Mouse (Mus musculus): Measurements from ENCODE around the gene Ak1.

DNA sequence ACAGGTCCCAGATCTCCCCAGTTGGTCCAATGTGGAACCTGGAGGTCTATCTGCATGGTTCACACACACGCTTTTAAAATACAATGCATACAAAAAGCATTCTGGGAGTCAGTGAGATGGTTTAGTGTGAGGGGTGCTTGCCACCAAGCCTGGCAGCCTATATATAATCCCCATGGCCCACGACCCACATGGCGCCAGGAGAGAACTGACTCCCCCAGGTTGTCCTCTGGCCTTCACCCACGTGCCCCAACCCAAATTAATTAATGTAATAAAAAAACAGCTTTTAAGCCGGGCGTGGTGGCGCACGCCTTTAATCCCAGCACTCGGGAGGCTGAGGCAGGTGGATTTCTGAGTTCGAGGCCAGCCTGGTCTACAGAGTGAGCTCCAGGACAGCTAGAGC is 62.1 kb downstream of the Ak1 start:
- no peak for TF ChIP-seq GATA1 (IDR thresholded peaks at IDR 0.05; ENCODE audit: low read length)
- no peak for TF ChIP-seq TAL1 (IDR thresholded peaks at IDR 0.05; ENCODE audit: low read length)
